Mouse (Mus musculus) embryonic facial prominence, embryonic 10.5 days (tissue): Measurements from ENCODE around the gene Tctex1d1. TPM values are rescaled to one million over a fixed set of nuclear protein-coding genes. Genes with fewer than 3 reads are reported as not detected.

Experiments
- DNase-seq: peaks from one replicate; pipeline ENCODE4 v3.0.0-alpha.2; 2017; ENCODE audit warnings: low spot score
- H3K27ac ChIP-seq: fragments of 300-500 bp; sonication (generic); replicated peaks from 2 replicates; pipeline ENCODE4 v1.5.1; 2016; ENCODE audit warnings: mild to moderate bottlenecking
- H3K27me3 ChIP-seq: fragments of 300-500 bp; sonication (generic); replicated peaks from 2 replicates; pipeline ENCODE4 v1.6.1; 2016; ENCODE audit warnings: low read depth, mild to moderate bottlenecking; ENCODE audit not compliant: poor library complexity, severe bottlenecking
- H3K36me3 ChIP-seq: fragments of 300-500 bp; sonication (generic); replicated peaks from 2 replicates; pipeline ENCODE4 v1.6.1; 2016; ENCODE audit warnings: mild to moderate bottlenecking, moderate library complexity
- H3K4me1 ChIP-seq: fragments of 300-500 bp; sonication (generic); 2 replicates; pipeline ENCODE4 v1.6.1; 2016
- H3K4me3 ChIP-seq: fragments of 300-500 bp; sonication (generic); 2 replicates; pipeline ENCODE4 v1.5.1; 2016; ENCODE audit warnings: mild to moderate bottlenecking, moderate library complexity
- H3K9me3 ChIP-seq: fragments of 300-500 bp; sonication (generic); 2 replicates; pipeline ENCODE4 v1.6.1; 2016; ENCODE audit warnings: mild to moderate bottlenecking
- WGBS: fragments of 180-500 bp; shearing (Covaris S2); methylation state at CpG from one replicate; pipeline ENCODE4 v1.1.7; 2016; 5-methylcytosine and 5-hydroxymethylcytosine counted together
- polyA plus RNA-seq: library from polyadenylated mRNA; unstranded; fragments of >200 nt; fragmentation: Nextera tagmentation; extraction: Ambion mirVana; gene quantifications from 2 replicates; pipeline ENCODE4 v1.2.1, GENCODE M21; 2016

Tctex1d1 gene
- polyA plus RNA-seq, 1 experiment from 2014 or later, result 0.97 TPM

- Histone ChIP-seq H3K27me3 (no peaks in the 10 kb centered on the region), H3K4me1 (no peaks in the 10 kb centered on the region), H3K27ac (no peak overlapping the region), H3K9me3 (no peaks in the 10 kb centered on the region), H3K36me3 (no peaks in the 10 kb centered on the region; the same call in 1 of the 2 replicates), H3K4me3 (no peak overlapping the region)
- no peak for DNase-seq
- 89% methylated on average over 14 of the region's 14 CpGs for WGBS
Observed at GRCm38 (mm10) chr4:103039103-103039837, 60.9 kb downstream of the Tctex1d1 start.

DNA sequence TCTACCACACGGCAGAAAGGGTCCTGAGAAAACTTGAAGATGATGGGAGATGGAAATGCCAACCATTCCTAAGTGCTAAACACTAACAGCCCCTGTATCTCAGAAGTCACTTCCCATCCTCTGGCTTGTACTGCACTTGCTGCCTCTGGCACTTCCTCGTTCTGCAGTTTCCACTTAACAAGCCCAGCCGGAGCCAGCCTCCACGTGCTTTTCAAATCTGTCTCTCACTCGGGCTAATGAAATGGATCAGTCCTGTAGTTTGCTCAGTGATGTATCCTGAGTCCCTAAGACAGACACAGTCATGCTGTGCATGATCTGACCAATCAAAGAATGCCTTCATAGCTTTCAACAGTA is 61.4 kb downstream of the Tctex1d1 start:
- no peaks in the 10 kb centered on the region for H3K9me3 ChIP-seq
- no peak overlapping the region for H3K27ac ChIP-seq
- H3K27me3 ChIP-seq, result no peaks in the 10 kb centered on the region
- H3K4me1 ChIP-seq, result no peaks in the 10 kb centered on the region
- DNase-seq, result no peak
- no peak overlapping the region for H3K4me3 ChIP-seq
- H3K36me3 ChIP-seq, result no peaks in the 10 kb centered on the region; the same call in 1 of the 2 replicates
- WGBS, result 67% methylated on average over 5 of the region's 5 CpGs

GRCm38 (mm10) chr4:103042997-103043396 is 64.6 kb downstream of the Tctex1d1 start:
- Histone ChIP-seq H3K27ac (no peak overlapping the region), H3K36me3 (no peaks in the 10 kb centered on the region; the same call in 1 of the 2 replicates), H3K4me3 (no peak overlapping the region), H3K27me3 (no peaks in the 10 kb centered on the region), H3K4me1 (no peaks in the 10 kb centered on the region), H3K9me3 (no peaks in the 10 kb centered on the region)
- WGBS, result 94% methylated on average over 11 of the region's 11 CpGs
- no peak for DNase-seq

GRCm38 (mm10) chr4:103048046-103048445 is 69.6 kb downstream of the Tctex1d1 start:
- WGBS, result 91% methylated on average over 11 of the region's 11 CpGs
- DNase-seq, result no peak
- Histone ChIP-seq H3K4me3 (no peak overlapping the region), H3K9me3 (no peaks in the 10 kb centered on the region), H3K27me3 (no peaks in the 10 kb centered on the region), H3K4me1 (no peaks in the 10 kb centered on the region), H3K36me3 (0 out of 2 replicates have a peak, but pooled peaks cover 2% of the 10 kb centered on the region), H3K27ac (no peak overlapping the region)

Other genes starting within 250 kb of the Tctex1d1 start
- gene Sgip1, start 237.3 kb upstream of the Tctex1d1 start, polyA plus RNA-seq, result 10.3 and 10.9 TPM in 2 replicates
- 0.30 TPM in 1 of 2 replicates, not detected in the other for gene Insl5, start 48.2 kb downstream of the Tctex1d1 start, polyA plus RNA-seq
- gene Mier1, start 135.8 kb downstream of the Tctex1d1 start, polyA plus RNA-seq, result 38.7 and 44.3 TPM in 2 replicates
- gene Wdr78, start 135.9 kb downstream of the Tctex1d1 start, polyA plus RNA-seq, result 4.2 and 4.7 TPM in 2 replicates
- 11.4 and 13.0 TPM in 2 replicates for gene Slc35d1, start 236.6 kb downstream of the Tctex1d1 start, polyA plus RNA-seq